Mouse (Mus musculus): ENCODE data around the gene Vmn1r231.

Gene Vmn1r231

GRCm38 (mm10) chr17:20904991-20905390 lies at the start of gene Vmn1r231:
Gene Vmn1r231 (minus strand): TSS chr17:20905091.
- DNase-seq = no peak

GRCm38 (mm10) chr17:20946636-20947035 lies 41.7 kb upstream of the Vmn1r231 start:
- DNase-seq = no peak

DNA sequence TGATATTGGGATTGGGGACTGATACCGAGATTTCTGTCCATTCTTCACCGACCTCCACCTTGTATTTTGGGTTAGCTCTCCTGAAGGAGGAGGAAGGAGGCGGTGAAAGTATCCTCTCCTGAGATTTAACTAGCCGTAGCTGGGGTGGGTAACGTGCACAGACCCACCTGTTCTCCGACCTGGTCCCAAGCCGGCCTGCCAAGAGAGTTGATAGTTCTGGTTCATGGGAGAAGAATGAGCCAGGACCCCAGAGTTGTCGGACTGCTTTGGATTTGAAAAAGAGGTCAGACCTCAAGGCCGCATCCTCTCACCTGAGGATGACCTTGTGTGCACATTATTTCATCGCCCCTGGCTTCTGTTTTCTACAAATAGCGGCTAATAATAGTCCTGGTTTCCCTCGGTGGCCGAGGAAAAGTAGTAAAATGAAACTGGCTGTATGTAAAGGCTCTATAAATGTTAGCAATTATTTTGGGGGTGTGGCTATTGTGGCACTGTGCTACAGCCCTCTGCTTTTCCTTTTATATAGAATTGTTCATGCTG lies 41.2 kb upstream of the Vmn1r231 start:
- peak in 1 of 2 experiments; percentile 10 for DNase-seq

DNA sequence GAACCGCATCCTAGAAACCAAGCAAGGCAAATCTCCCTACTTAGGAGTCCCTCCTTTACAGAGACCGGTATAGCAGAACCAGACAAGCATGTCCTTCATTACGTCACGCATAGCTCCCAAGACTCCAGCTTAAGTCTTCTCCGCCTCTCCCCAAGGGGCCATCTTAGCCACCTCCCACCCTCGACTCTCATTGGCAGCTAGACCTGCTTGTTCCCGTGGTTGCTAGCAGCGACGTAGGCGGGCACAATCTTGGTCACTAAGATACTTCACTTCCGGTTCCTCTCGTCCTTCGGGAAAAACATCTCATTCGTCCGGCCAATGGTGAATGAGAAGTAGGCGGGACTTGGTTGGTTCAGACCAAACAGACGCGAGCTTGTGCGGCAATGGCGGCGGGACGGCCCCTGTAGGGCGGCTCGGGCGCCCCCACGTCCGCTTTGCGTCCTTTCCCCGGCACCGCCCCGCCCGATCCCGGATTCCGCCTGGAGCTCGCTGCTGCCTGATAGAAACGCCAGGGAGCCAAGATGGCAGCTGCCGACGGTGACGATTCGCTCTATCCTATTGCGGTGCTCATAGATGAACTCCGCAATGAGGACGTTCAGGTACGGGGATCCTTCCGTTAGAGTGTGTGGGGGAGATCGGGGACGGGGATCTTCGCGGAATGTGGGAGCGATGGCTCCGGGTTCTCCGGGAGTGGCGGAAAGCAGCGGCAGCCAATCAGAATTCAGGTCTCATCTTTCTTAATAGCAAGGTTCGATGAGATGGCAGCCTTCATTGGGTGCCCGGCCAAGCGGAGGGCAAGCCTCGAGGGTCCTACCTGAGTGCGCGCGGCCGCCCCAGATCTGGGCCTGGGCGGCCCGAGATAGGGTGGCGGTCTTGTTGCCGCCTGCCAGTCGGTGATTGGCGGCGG lies 40.3 kb upstream of the Vmn1r231 start, which contains the start of gene Ppp2r1a:
Gene Ppp2r1a (plus strand): TSS at position 327 of the 907 bp plus-strand sequence.
- DNase-seq = peak; percentile 97 to 99

- DNase-seq = no peak
These were observed 39.3 kb upstream of the Vmn1r231 start for GRCm38 (mm10) chr17:20944226-20944625.

DNA sequence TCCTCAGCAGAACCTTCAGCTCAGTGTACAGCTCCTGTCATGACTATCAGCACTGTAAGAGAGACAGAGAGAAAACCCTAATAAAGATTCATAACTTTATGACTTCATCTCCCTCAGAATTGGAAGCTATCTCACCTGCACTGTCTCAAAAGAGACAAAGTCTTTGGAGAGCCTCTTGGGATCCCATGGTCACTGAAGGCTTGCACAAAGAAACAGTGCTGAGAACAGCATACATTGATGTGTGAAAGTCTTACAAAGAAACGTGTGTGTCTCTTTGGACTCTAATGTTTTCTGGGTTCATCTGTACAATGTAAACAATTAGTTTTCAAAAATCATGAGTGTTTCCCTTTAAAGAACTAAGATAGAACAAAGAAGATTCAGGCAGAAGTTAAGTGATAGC lies 14.7 kb upstream of the Vmn1r231 start, which contains the start of gene Vmn1r232:
Gene Vmn1r232 (minus strand): TSS at position 101 of the 400 bp plus-strand sequence.
- no peak for DNase-seq

GRCm38 (mm10) chr17:20840144-20840543 lies 64.7 kb downstream of the Vmn1r231 start, which contains the start of gene Vmn1r230:
Gene Vmn1r230 (plus strand): TSS chr17:20840444.
- DNase-seq = no peak
